Mouse (Mus musculus) CD4-positive, CD25-positive, alpha-beta regulatory T cell, adult 2 months (primary cell): ENCODE results near the gene Rpa1.

Source experiments
- DNase-seq: peaks from one replicate; pipeline ENCODE4 v3.0.0-alpha.2; 2012; ENCODE audit warnings: low read depth, low spot score

The Rpa1 gene

GRCm38 (mm10) chr11:75263274-75263963 lies 84.7 kb downstream of the Rpa1 start:
- DNase-seq, result no peak

GRCm38 (mm10) chr11:75262791-75263190 lies 85.3 kb downstream of the Rpa1 start:
- no peak for DNase-seq

DNA sequence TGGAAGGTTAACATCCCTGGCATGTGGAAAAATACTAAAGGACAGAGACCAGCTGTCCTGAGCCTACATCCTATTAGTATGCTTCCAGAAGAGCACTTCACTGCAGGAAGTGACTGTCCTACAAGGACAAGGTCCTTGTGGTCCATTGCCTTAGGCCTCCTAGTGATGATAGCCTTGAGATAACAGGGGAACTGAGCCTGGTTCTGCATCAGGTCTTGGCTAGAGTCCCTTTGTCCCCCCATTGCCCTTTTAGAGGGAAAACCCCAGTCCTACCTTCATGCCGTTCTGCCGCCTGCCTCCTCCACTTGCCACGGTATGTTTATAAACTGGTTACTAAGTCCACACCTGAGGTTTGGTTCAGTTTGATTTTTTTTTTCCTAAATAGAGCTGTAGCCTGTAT lies 85.9 kb downstream of the Rpa1 start:
- DNase-seq, result no peak

DNA sequence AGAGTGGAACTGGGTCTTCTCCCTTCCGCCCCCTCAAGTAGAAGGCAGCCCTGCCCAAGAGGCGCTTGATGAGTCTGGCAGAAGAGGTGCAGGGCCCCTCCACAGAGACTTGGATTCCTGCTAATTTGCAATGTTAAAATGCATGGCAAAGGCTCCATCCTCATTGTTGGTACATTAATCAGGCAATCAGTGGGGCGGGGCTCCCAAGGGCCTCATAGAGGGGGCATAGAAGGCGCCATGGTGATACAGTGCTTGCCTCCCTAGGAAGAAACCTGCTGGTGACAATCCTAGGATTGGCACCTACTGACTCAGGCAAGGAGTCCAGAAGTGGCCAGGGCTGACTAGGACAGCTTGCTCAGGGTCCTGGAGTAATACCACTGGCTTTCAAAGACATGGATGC lies 86.4 kb downstream of the Rpa1 start:
- no peak for DNase-seq

DNA sequence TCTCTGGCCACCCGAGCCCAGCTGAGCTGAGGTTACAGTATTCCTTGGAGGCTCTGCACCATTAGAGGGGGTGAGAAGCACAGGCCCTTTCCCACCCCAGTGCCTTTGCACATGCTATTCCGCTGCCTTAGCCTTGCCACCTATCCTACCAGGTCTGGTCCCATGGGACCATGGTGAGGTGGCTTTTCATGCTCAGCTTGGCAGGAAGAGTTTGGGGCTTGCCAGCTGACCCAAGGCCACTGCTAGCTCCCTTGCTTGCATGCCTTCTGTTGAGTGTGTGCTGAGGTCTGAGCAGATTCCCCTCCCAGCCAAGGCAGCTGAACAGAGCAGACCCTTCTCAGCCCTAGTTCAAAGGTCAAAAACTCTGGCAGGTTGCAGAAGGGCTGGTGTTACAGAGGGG lies 87.1 kb downstream of the Rpa1 start:
- DNase-seq, result no peak

- DNase-seq, result no peak
These were observed 88.0 kb downstream of the Rpa1 start for GRCm38 (mm10) chr11:75259996-75260561.

GRCm38 (mm10) chr11:75259416-75259815 lies 88.7 kb downstream of the Rpa1 start:
- no peak for DNase-seq

DNA sequence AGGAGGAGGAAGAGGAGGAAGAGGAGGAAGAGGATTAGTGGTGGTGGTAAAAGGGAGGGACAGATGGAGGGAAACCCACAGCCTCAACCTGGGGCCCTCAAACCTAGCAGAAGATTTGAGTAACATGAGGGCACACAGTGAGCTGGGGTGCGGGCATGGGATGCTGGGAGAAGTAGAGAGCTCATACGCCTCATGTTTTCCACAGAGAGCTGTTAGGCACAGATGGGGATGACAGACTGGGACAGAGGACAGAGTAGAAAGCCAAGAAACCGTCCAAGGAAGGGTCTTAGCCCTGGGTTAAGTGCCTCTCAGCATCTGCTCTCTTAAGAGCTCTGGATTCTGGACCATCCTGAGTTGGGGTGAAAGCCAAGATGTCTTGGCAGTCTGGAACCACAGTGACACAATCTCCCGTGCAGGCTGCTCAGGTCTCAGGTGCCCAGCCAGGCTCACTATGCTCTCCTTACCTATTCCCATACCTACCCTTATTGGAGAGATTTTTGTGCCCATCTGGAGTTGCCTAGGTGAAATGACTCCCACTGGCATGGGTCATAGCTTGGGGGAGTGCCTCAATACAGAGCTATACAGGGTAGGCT lies 91.0 kb downstream of the Rpa1 start:
- DNase-seq, result no peak

DNA sequence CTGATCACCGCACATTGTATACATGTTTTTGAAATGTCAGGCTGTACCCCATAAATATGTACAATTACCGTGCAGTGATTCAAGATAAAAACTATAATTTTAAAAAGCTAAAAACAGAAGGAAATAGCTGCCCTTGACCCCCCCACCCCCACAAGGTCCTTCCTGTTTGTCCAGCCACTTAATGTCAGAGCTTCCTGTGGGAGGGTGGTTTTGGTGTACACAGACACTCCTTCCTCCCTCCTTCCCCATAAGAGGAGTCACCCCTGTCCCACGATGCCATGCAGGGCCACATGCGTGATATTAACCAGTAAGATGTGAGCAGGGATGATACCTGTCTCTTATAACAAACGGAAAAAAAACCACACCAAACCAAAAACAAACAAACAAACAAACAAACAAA lies 92.8 kb downstream of the Rpa1 start:
- peak; percentile 23 for DNase-seq

DNA sequence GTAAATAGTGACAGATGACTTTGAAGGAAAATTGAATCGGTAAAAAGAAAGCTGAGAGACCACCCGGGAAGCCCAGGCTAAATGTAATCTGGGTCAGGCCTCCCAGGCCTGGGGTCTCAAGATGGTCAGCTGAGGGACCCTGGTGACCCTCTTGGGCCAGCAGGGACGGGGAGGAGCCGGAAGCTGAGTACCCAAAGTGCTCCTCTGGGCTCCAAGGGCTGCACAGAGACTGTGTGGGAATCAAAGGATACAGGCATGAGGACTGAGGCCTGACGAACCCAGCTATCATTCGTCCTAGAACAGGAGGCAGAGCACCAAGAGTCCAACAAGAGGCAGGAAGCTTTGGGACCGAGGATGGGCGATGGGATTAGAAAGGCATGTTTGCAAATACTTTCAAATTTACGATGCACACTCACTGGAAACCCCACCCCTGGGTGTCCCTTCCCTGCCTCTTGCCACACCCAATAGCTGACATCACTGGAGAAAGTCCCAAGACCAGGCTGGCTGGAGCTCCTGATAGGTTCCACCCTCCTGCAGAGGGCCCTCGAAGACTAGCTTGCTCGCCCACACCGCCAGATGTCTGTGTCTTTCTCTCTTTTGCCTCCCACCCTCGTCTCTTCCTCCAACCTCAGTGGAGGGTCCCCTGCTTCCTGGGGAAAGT lies 93.7 kb downstream of the Rpa1 start:
- DNase-seq, result peak; percentile 70

DNA sequence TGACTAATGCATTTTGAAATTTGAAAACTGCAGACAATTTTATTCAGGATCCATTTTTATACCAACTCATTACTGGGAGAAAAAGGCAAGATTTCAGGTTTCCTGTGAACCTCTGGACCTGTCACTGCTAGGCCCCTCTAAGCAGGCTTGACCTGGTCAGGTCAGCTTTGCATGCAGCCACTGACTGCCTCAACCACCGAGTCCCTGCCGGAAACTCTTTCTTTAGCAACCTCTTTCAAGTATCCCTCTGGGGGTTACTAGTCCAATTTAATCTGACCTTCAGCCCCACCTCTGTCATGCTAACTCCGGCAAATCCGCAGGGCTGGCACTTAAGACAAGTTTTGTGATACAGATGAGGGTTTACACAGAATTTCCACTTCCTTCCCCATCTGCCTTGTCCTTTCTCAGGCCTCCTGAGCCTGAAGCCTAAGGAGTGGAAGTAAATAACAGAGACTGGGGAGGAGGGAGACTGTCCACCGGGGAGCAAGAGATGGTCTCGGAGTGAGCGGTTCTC lies 96.5 kb downstream of the Rpa1 start:
- DNase-seq, result no peak

DNA sequence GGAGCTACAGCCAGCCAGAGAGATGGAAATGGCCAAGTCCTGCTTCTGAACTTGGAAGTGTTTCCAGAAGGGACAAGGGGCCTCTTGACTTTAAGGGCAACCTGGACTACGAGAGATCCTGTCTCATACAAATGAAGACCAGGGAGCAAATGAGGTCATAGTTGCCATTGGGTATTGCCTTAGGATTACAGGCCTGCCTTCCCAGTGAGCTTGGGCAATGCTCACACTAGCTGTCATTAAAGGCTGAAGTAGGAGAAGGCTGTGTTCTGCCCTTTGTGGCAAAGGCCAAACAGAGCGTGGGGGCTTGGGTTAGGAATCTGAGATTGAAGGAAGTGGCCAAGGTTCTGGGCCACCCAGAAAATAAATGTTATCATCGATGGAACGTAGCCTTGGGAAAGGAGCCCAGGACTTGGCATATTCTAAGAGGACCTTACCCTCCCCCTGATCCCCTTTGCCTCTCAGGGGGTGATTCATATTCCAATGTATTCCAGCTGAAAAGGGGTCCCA lies 97.1 kb downstream of the Rpa1 start:
- DNase-seq, result no peak

DNA sequence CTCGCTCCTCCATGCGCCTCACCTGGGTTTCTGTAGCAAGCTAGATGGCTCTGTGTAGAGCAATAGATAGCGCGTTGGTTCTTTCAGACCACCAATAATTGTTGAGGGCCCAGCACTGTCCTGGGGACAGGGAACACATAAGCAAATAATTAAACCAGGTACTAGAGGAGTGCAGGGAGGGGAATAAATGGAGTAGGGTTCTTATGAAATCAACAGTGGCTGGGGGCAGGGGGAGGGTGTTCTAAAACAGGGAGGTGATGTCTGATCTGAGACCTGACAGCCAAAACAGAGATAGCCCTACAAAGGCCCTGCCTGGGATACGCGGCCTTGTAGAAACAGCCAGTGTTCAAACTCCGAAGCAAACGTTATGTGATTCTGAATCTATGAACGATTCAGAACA lies 98.5 kb downstream of the Rpa1 start:
- DNase-seq, result no peak
